Mouse (Mus musculus) megakaryocyte progenitor cell, adult 5-6 weeks (primary cell): ENCODE results near the gene Sco2. TPM values are rescaled to one million over a fixed set of nuclear protein-coding genes. Genes with fewer than 3 reads are reported as not detected.
A peak's percentile ranks its signal among the peaks of the same experiment; 100 is the strongest.

Experiments
- ATAC-seq: replicated peaks from 2 replicates; pipeline ENCODE4 v1.8.0; 2016; ENCODE audit warnings: mild to moderate bottlenecking, moderate TSS enrichment, inconsistent platforms; ENCODE audit not compliant: poor library complexity
- total RNA-seq, 2 experiments: library from RNA; stranded (forward) in 1 of 2; stranded (reverse) in 1 of 2; fragments of 157-497, 149-512 nt in 1 of 2; fragments of 200-1000 nt in 1 of 2; gene quantifications; 2 replicates each; pipeline versions ENCODE4 v1.2.3 to v1.2.4; 2015 to 2017

Sco2 gene
- total RNA-seq, 2 experiments from 2014 or later: 14.7 to 20.6 TPM

GRCm38 (mm10) chr15:89373027-89373761, 452 bp downstream of the Sco2 start:
- ATAC-seq: peak; percentile 73

- ATAC-seq: no peak
Observed at GRCm38 (mm10) chr15:89372536-89372935, 1.1 kb downstream of the Sco2 start.

GRCm38 (mm10) chr15:89372068-89372467, 1.6 kb downstream of the Sco2 start:
- ATAC-seq: no peak

GRCm38 (mm10) chr15:89365141-89365551, 8.5 kb downstream of the Sco2 start:
- ATAC-seq: no peak

- no peak for ATAC-seq
Observed at GRCm38 (mm10) chr15:89363051-89363450, 10.6 kb downstream of the Sco2 start.

GRCm38 (mm10) chr15:89358784-89359183, 14.9 kb downstream of the Sco2 start:
- ATAC-seq: no peak

GRCm38 (mm10) chr15:89356372-89356771, 17.3 kb downstream of the Sco2 start:
- ATAC-seq: peak; percentile 75

- ATAC-seq: peak; percentile 82
Observed at GRCm38 (mm10) chr15:89355241-89356187, 18.1 kb downstream of the Sco2 start, which contains the start of the genes Lmf2 and Ncaph2. Lmf2 (minus strand) TSS chr15:89355659. Ncaph2 (plus strand) TSS chr15:89355719.

GRCm38 (mm10) chr15:89354455-89354854, 19.2 kb downstream of the Sco2 start:
- no peak for ATAC-seq

GRCm38 (mm10) chr15:89353837-89354236, 19.8 kb downstream of the Sco2 start:
- no peak for ATAC-seq

- ATAC-seq: no peak
Observed at GRCm38 (mm10) chr15:89352795-89353194, 20.9 kb downstream of the Sco2 start.

- ATAC-seq: no peak
Observed at GRCm38 (mm10) chr15:89352054-89352453, 21.6 kb downstream of the Sco2 start.

GRCm38 (mm10) chr15:89351302-89351701, 22.3 kb downstream of the Sco2 start:
- ATAC-seq: no peak

GRCm38 (mm10) chr15:89350447-89350846, 23.2 kb downstream of the Sco2 start:
- ATAC-seq: no peak

- no peak for ATAC-seq
Observed at GRCm38 (mm10) chr15:89343325-89343724, 30.3 kb downstream of the Sco2 start.

- no peak; the same call in 1 of the 2 replicates for ATAC-seq
Observed at GRCm38 (mm10) chr15:89341678-89342077, 32.0 kb downstream of the Sco2 start.

- ATAC-seq: peak; percentile 60; the same call in 1 of the 2 replicates
Observed at GRCm38 (mm10) chr15:89340136-89340535, 33.5 kb downstream of the Sco2 start.

- ATAC-seq: peak; percentile 82
Observed at GRCm38 (mm10) chr15:89339696-89340095, 34.0 kb downstream of the Sco2 start.

GRCm38 (mm10) chr15:89336422-89336821, 37.2 kb downstream of the Sco2 start:
- no peak for ATAC-seq

GRCm38 (mm10) chr15:89334774-89335537, 38.7 kb downstream of the Sco2 start:
- no peak for ATAC-seq

GRCm38 (mm10) chr15:89334271-89334670, 39.4 kb downstream of the Sco2 start, which contains the start of gene Miox:
Miox (plus strand) TSS chr15:89334398.
- no peak for ATAC-seq
